Mouse (Mus musculus) kidney, postnatal 0 days (tissue): Measurements from ENCODE around the gene Ptpn18. TPM values are rescaled to one million over a fixed set of nuclear protein-coding genes. Genes with fewer than 3 reads are reported as not detected.
"Not testable (repeated sequence)": the region's sequence is repeated elsewhere in the genome, so short reads cannot be mapped to it uniquely, and the experiment has no call there.

Experiments
- ATAC-seq: fragments of 200-750 bp; cut with Nextera tagmentation; replicated peaks from 2 replicates; pipeline ENCODE4 v1.8.0; 2017; ENCODE audit warnings: low read depth, moderate number of reproducible peaks, moderate TSS enrichment, moderate library complexity; ENCODE audit not compliant: low FRiP score
- DNase-seq: peaks from one replicate; pipeline ENCODE4 v3.0.0-alpha.2; 2016; ENCODE audit warnings: low spot score
- H3K27ac ChIP-seq: fragments of 300-500 bp; sonication (generic); 2 replicates; pipeline ENCODE4 v1.5.1; 2014; ENCODE audit warnings: mild to moderate bottlenecking
- H3K27me3 ChIP-seq: fragments of 300-500 bp; sonication (generic); 2 replicates; pipeline ENCODE4 v1.6.1; 2014; ENCODE audit warnings: low read length, mixed read lengths; ENCODE audit not compliant: insufficient read depth
- H3K36me3 ChIP-seq: fragments of 300-500 bp; sonication (generic); 2 replicates; pipeline ENCODE4 v1.6.1; 2014; ENCODE audit warnings: low read length, mixed read lengths; ENCODE audit not compliant: insufficient read depth
- H3K4me1 ChIP-seq: fragments of 300-500 bp; sonication (generic); replicated peaks from 2 replicates; pipeline ENCODE4 v1.6.1; 2014; ENCODE audit warnings: antibody characterized with exemption, low read length, mixed read lengths; ENCODE audit not compliant: insufficient read depth
- H3K4me2 ChIP-seq: fragments of 300-500 bp; sonication (generic); 2 replicates; pipeline ENCODE4 v1.6.1; 2014; ENCODE audit warnings: mild to moderate bottlenecking, low read length, moderate library complexity, mixed read lengths
- H3K4me3 ChIP-seq: fragments of 300-500 bp; sonication (generic); replicated peaks from 2 replicates; pipeline ENCODE4 v1.5.1; 2014; ENCODE audit warnings: low read depth, low read length
- H3K9ac ChIP-seq: fragments of 300-500 bp; sonication (generic); 2 replicates; pipeline ENCODE4 v1.6.1; 2014; ENCODE audit warnings: low read depth, low read length
- H3K9me3 ChIP-seq: fragments of 300-500 bp; sonication (generic); replicated peaks from 2 replicates; pipeline ENCODE4 v1.6.1; 2016; ENCODE audit warnings: low read length, inconsistent platforms, mixed read lengths
- CTCF ChIP-seq: IDR thresholded peaks from 2 replicates; pipeline ENCODE4 v1.5.1; 2016; ENCODE audit warnings: antibody characterized with exemption, low read depth, mild to moderate bottlenecking, moderate library complexity
- WGBS: fragments of 180-500 bp; shearing (Covaris S2); extraction: QIAGEN DNeasy Blood & Tissue Kit; methylation state at CpG from one replicate; pipeline ENCODE4 v1.1.7; 2014; 5-methylcytosine and 5-hydroxymethylcytosine counted together
- polyA plus RNA-seq: library from polyadenylated mRNA; unstranded; fragments of >200 nt; fragmentation: Nextera tagmentation; extraction: Ambion mirVana; gene quantifications from 2 replicates; pipeline ENCODE4 v1.2.1, GENCODE M21; 2015

Gene Ptpn18
- polyA plus RNA-seq, 1 experiment from 2014 or later, result 33.9 TPM

DNA sequence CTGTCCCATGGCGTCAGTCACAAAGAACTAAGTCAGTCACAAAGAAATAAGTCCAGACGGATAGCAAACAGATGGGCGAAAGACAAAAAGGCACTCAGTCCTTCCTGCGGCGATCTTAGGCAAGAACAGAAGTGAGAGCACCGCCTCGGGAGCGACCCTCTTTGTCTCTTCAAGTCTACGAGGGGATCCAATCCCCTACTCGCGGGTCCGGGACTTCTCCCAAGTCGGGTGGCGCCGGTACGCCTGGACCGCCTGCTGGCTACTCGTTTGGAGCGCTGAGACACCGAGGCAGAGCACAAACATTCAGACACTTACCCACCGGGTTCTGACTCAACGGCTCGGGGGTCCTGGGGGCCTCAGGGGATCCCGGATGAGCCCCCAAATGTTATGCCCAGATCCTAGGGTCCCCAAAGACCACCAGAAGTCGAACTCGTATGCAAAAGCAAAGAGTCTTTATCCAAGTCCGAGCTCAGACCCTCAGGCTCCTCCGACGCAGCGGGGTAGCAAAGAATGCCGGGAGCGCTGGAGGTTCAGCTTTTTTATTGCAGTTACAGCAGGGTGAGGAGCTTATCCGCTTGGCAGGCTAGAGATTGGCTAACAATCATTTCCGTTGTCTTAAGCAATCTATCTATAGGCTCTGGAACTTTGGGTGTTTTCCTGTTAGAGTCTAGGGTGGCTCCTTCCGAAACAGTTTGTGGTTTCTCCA is 26.6 kb upstream of the Ptpn18 start:
- peak overlapping the region; percentile 58; the same call in 1 of the 2 replicates for H3K27ac ChIP-seq
- peak overlapping the region; percentile 69 for H3K4me2 ChIP-seq
- H3K4me3 ChIP-seq, result peak overlapping the region; percentile 26
- TF ChIP-seq CTCF, result no peak
- 0 out of 2 replicates have a peak, but pooled peaks cover 4% of the 10 kb centered on the region for H3K4me1 ChIP-seq
- DNase-seq, result peak; percentile 84
- H3K36me3 ChIP-seq, result no peaks in the 10 kb centered on the region
- H3K9me3 ChIP-seq, result peaks cover 20% of the 10 kb centered on the region
- 11% methylated on average over 35 of the region's 35 CpGs for WGBS
- peak overlapping the region; percentile 61 for H3K9ac ChIP-seq
- no peak; the same call in 1 of the 2 replicates for ATAC-seq
- no peaks in the 10 kb centered on the region for H3K27me3 ChIP-seq

- no peak for ATAC-seq
- Histone ChIP-seq H3K4me3 (peak overlapping the region; percentile 63), H3K4me1 (peaks cover 9% of the 10 kb centered on the region; the same call in 1 of the 2 replicates), H3K36me3 (no peaks in the 10 kb centered on the region), H3K9ac (peak overlapping the region; percentile 43), H3K4me2 (peak overlapping the region; percentile 69), H3K9me3 (peaks cover 20% of the 10 kb centered on the region), H3K27ac (no peak overlapping the region; the same call in 1 of the 2 replicates), H3K27me3 (no peaks in the 10 kb centered on the region)
- peak; percentile 50 for DNase-seq
- TF ChIP-seq CTCF, result no peak
- 14% methylated on average over 19 of the region's 19 CpGs for WGBS
Measured at GRCm38 (mm10) chr1:34433891-34434521, 25.6 kb upstream of the Ptpn18 start.

DNA sequence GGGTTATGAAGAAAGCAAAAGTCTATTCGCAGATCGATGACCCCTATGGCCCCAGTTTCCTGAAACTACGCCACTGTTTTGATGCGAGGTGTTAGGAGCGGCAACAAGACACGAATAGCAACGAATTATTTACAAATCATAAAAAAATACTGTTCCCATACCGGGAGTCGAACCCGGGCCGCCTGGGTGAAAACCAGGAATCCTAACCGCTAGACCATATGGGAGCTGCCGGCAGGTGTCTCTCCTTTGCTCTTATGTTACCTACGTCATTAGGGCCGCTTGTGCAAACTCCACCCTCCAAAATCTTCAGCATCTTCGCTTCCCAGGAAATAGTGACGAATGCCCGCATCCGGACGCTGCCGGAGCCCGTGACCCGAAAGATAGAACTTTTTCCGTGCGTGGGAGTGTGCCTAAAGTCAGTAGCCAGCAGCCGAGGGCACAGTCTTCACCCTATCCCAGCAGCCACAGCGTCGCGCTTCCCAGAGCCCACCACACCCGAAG is 24.9 kb upstream of the Ptpn18 start:
- DNase-seq, result peak; percentile 92
- under 1% methylated on average over 30 of the region's 30 CpGs for WGBS

GRCm38 (mm10) chr1:34435371-34436120 is 24.0 kb upstream of the Ptpn18 start:
- Histone ChIP-seq H3K27me3 (no peaks in the 10 kb centered on the region), H3K4me3 (peak overlapping the region; percentile 63), H3K9me3 (peaks cover 19% of the 10 kb centered on the region), H3K9ac (peak overlapping the region; percentile 63), H3K27ac (peak overlapping the region; percentile 86), H3K4me1 (peaks cover 12% of the 10 kb centered on the region; the same call in 1 of the 2 replicates), H3K4me2 (peak overlapping the region; percentile 69), H3K36me3 (no peaks in the 10 kb centered on the region)
- DNase-seq (no peak), ATAC-seq (no peak)
- WGBS, result 30% methylated on average over 8 of the region's 8 CpGs
- no peak for TF ChIP-seq CTCF

More for the DNA sequence above, 24.9 kb upstream of the Ptpn18 start:
- H3K4me1 ChIP-seq, result peaks cover 9% of the 10 kb centered on the region; the same call in 1 of the 2 replicates
- H3K9me3 ChIP-seq, result peaks cover 20% of the 10 kb centered on the region
- H3K9ac ChIP-seq, result peak overlapping the region; percentile 63
- H3K4me3 ChIP-seq, result peak overlapping the region; percentile 63
- H3K27me3 ChIP-seq, result no peaks in the 10 kb centered on the region
- peak overlapping the region; percentile 86 for H3K27ac ChIP-seq
- H3K36me3 ChIP-seq, result no peaks in the 10 kb centered on the region
- ATAC-seq, result peak; percentile 3
- TF ChIP-seq CTCF, result peak; percentile 19; the same call in 1 of the 2 replicates
- H3K4me2 ChIP-seq, result peak overlapping the region; percentile 69

DNA sequence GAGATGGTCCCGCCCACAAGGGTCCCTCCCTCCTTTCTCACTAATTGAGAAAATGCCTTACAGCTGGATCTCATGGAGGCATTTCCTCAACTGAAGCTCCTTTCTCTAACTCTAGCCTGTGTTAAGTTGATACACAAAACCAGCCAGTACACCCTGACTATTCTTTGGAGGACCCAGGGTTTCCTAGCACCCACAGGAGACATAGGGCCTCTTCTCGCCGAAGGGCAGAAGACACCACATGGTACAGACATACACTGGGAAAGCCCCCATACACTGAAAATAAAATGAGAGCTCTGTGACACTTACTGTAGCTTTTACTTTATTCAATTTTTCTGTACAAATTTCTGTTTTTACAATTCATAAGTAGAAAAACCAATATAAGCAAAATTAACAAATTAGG is 23.2 kb upstream of the Ptpn18 start:
- Histone ChIP-seq H3K9ac (no peak overlapping the region), H3K4me2 (no peak overlapping the region), H3K36me3 (no peaks in the 10 kb centered on the region), H3K9me3 (peaks cover 11% of the 10 kb centered on the region), H3K4me3 (no peak overlapping the region), H3K27ac (no peak overlapping the region), H3K27me3 (no peaks in the 10 kb centered on the region), H3K4me1 (peaks cover 12% of the 10 kb centered on the region; the same call in 1 of the 2 replicates)
- no peak for TF ChIP-seq CTCF
- no peak for ATAC-seq
- DNase-seq, result no peak
- WGBS, result 86% methylated on average over 3 of the region's 3 CpGs

DNA sequence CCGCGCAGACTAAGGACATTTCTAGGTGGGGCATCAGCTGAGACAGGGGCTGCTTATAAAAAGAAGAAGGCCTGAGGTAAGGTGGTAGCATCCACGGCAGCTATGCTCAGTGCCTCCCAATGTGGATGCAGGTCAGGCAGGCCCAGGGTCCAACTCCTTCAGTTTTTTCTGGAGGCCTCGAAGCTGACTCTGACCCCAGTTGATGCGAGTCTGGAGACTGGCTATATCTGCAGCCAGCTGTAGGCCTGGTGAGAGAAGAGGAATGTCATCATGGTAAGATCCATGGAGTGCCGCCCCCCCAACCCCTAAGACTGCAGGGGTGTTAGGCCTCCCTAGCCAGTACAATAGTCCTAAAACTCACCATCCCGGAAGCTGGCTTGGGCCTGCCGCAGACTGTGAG is 22.2 kb upstream of the Ptpn18 start:
- H3K27me3 ChIP-seq, H3K9me3 ChIP-seq, DNase-seq, ATAC-seq, H3K4me3 ChIP-seq, H3K27ac ChIP-seq, H3K36me3 ChIP-seq, H3K9ac ChIP-seq, H3K4me2 ChIP-seq: not testable (repeated sequence)
- H3K4me1 ChIP-seq, result peaks cover 12% of the 10 kb centered on the region; the same call in 1 of the 2 replicates
- WGBS, result 96% methylated on average over 8 of the region's 8 CpGs
